Mouse (Mus musculus): Measurements from ENCODE around the gene Aif1. TPM values are rescaled to one million over a fixed set of nuclear protein-coding genes. Genes with fewer than 3 reads are reported as not detected.
A peak's percentile ranks its signal among the peaks of the same experiment; 100 is the strongest.

Gene Aif1
- total and polyA plus RNA-seq, 3 experiments, result 7.0 to 14.7 (median 14.1) TPM

DNA sequence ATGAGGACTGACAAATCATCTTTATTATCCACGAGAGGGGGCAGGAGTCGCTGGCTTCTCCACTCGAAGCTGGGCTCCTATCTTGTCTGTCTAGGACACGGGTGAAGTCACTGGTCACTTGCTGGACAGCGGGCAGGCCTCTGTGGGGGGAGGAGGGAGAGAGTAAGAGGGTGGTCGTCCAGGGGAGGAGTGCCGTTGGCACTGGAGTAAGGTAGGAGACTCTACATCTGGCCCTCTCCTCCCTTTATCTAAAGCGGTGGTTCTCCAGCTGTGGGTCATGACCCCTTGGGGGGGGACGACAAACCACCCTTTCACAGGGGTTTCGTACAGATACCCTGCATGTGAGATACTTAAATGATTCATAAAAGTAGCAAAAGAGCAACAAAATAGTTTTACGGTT lies 46.9 kb downstream of the Aif1 start:
- no peak overlapping the region for H3K27ac ChIP-seq (ENCODE audit: insufficient read depth, low read depth)
- H3K36me3 ChIP-seq (replicated peaks in 1 of 2; ENCODE audit: control insufficient read depth in 1 of 2, insufficient read depth in 1 of 2, low read length in 1 of 2), result peaks cover 20 to 48% of the 10 kb centered on the region in 2 experiments
- TF ChIP-seq POLR2A (IDR thresholded peaks at IDR 0.05; ENCODE audit: low read depth, low read length) (no peak), CHD1 (IDR thresholded peaks at IDR 0.05; ENCODE audit: low read depth, low read length) (no peak), JUN (IDR thresholded peaks at IDR 0.05; ENCODE audit: insufficient read depth, low read depth, low read length) (no peak)
- no peak overlapping the region for H3K4me3 ChIP-seq (replicated peaks in 1 of 3; ENCODE audit: low read depth in 2 of 3, low read length in 2 of 3, poor library complexity in 1 of 3)
- no peak for DNase-seq (ENCODE audit: extremely low read depth)
- in situ Hi-C loops (cut with MboI; ENCODE audit: low pct_ligation_motif_present, low pct_unique_long_range_greater_than_20kb, low sequenced_read_pairs), result no loop called here
- H3K9me3 ChIP-seq (replicated peaks; ENCODE audit: low read length), result no peaks in the 10 kb centered on the region
- dilution Hi-C loops (cut with MboI; ENCODE audit: extremely low pct_ligation_motif_present, extremely low pct_unique_long_range_greater_than_20kb, low sequenced_read_pairs), result no loop called here
- no peaks in the 10 kb centered on the region for H3K27me3 ChIP-seq (replicated peaks)
- H3K4me2 ChIP-seq (ENCODE audit: insufficient read depth, low read depth, poor library complexity, severe bottlenecking), result no peak overlapping the region
- H3K9ac ChIP-seq (ENCODE audit: insufficient read depth, low read depth), result no peak overlapping the region
- peaks cover 16% of the 10 kb centered on the region for H3K79me2 ChIP-seq (replicated peaks; ENCODE audit: control insufficient read depth, extremely low read depth, insufficient read depth, poor library complexity, severe bottlenecking)
- H3K4me1 ChIP-seq (ENCODE audit: control insufficient read depth in 1 of 2, insufficient read depth in 2 of 2), result peaks cover 5 to 31% of the 10 kb centered on the region in 2 experiments

DNA sequence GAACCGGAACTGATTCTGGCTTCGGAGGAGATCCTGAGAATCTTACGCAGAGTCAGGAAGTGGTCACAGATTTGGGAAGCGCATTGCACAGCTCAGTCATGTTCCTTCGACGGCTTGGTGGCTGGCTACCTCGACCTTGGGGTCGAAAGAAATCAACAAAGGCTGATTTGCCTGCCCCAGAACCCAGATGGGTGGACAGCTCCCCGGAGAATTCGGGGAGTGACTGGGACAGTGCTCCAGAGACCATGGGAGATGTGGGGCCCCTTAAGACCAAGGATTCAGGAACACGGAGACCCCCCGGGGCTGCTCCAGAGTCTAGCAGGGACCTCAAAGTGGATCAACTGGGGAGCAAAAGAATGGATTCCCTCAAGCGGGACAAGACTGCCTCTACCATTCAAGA lies 48.9 kb downstream of the Aif1 start:
- peak overlapping the region; percentile 95 for H3K9ac ChIP-seq (ENCODE audit: insufficient read depth, low read depth)
- H3K36me3 ChIP-seq (replicated peaks in 1 of 2; ENCODE audit: control insufficient read depth in 1 of 2, insufficient read depth in 1 of 2, low read length in 1 of 2), result peaks cover 29 to 60% of the 10 kb centered on the region in 2 experiments
- peak overlapping the region; percentile 72 for H3K4me2 ChIP-seq (ENCODE audit: insufficient read depth, low read depth, poor library complexity, severe bottlenecking)
- in situ Hi-C loops (cut with MboI; ENCODE audit: low pct_ligation_motif_present, low pct_unique_long_range_greater_than_20kb, low sequenced_read_pairs), result no loop called here
- peak overlapping the region; percentile 57; the same call in 1 of the 2 replicates for H3K27ac ChIP-seq (ENCODE audit: insufficient read depth, low read depth)
- no peaks in the 10 kb centered on the region for H3K9me3 ChIP-seq (replicated peaks; ENCODE audit: low read length)
- H3K79me2 ChIP-seq (replicated peaks; ENCODE audit: control insufficient read depth, extremely low read depth, insufficient read depth, poor library complexity, severe bottlenecking), result peaks cover 31% of the 10 kb centered on the region
- no peak for DNase-seq (ENCODE audit: extremely low read depth)
- dilution Hi-C loops (cut with MboI; ENCODE audit: extremely low pct_ligation_motif_present, extremely low pct_unique_long_range_greater_than_20kb, low sequenced_read_pairs), result no loop called here
- H3K27me3 ChIP-seq (replicated peaks), result no peaks in the 10 kb centered on the region
- peak overlapping the region; percentile 74 to 87 (median 86) for H3K4me3 ChIP-seq (replicated peaks in 1 of 3; ENCODE audit: low read depth in 2 of 3, low read length in 2 of 3, poor library complexity in 1 of 3)
- TF ChIP-seq RAD21 (IDR thresholded peaks at IDR 0.05; ENCODE audit: low read depth, low read length), result no peak
- TF ChIP-seq CHD2 (IDR thresholded peaks at IDR 0.05; ENCODE audit: low read length), result 0 out of 2 replicates have a peak, but pooled peaks have one; percentile 4
- TF ChIP-seq GABPA (IDR thresholded peaks at IDR 0.05; ENCODE audit: insufficient replicate concordance, low read depth, low read length), result no peak
- TF ChIP-seq IRF4 (IDR thresholded peaks at IDR 0.05; ENCODE audit: low read depth, low read length), result 0 out of 2 replicates have a peak, but pooled peaks have one; percentile 5
- TF ChIP-seq HCFC1 (IDR thresholded peaks at IDR 0.05; ENCODE audit: low read depth, low read length), result peak; percentile 39; the same call in 1 of the 2 replicates
- TF ChIP-seq JUN (IDR thresholded peaks at IDR 0.05; ENCODE audit: insufficient read depth, low read depth, low read length), result no peak
- TF ChIP-seq ELF1 (IDR thresholded peaks at IDR 0.05; ENCODE audit: low read depth, low read length), result peak; percentile 42; the same call in 1 of the 2 replicates
- no peak for TF ChIP-seq USF2 (conservative IDR thresholded peaks at IDR 0.05; ENCODE audit: low read depth, low read length)
- H3K4me1 ChIP-seq (ENCODE audit: control insufficient read depth in 1 of 2, insufficient read depth in 2 of 2), result peaks cover 5 to 43% of the 10 kb centered on the region in 2 experiments

DNA sequence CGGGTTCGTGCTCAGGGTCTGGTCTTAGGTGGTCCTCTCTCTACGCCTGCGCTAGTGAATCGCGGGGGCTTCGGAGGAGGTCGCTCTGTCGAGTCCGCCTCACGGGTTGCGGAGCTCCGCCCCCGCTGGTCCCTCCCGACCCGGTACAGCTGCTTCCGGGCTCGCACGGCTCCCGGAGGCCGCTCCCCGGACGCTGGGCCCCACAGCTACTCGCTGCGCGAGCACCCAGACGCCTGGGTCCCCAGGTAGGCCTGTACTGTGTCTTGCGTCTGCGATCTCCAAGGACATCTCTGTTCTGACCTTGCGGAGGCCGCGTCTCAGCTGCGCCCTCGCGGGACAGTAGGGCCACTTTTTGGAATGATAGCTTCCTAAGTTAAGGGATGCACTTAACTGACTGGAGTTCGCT lies 49.7 kb downstream of the Aif1 start, which contains the start of gene D17H6S53E:
D17H6S53E (plus strand) TSS at position 168 of the 406 bp plus-strand sequence.
- dilution Hi-C loops (cut with MboI; ENCODE audit: extremely low pct_ligation_motif_present, extremely low pct_unique_long_range_greater_than_20kb, low sequenced_read_pairs) (no loop called here), in situ Hi-C loops (cut with MboI; ENCODE audit: low pct_ligation_motif_present, low pct_unique_long_range_greater_than_20kb, low sequenced_read_pairs) (no loop called here)
- Histone ChIP-seq H3K79me2 (replicated peaks; ENCODE audit: control insufficient read depth, extremely low read depth, insufficient read depth, poor library complexity, severe bottlenecking) (peaks cover 37% of the 10 kb centered on the region), H3K4me3 (replicated peaks in 1 of 3; ENCODE audit: low read depth in 2 of 3, low read length in 2 of 3, poor library complexity in 1 of 3) (peak within 1 kb of the TSS; percentile 74 to 87 (median 86)), H3K27ac (ENCODE audit: insufficient read depth, low read depth) (peak within 1 kb of the TSS; percentile 57), H3K36me3 (replicated peaks in 1 of 2; ENCODE audit: control insufficient read depth in 1 of 2, insufficient read depth in 1 of 2, low read length in 1 of 2) (peaks cover 29 to 54% of the 10 kb centered on the region in 2 experiments), H3K27me3 (replicated peaks) (no peaks in the 10 kb centered on the region), H3K4me1 (ENCODE audit: control insufficient read depth in 1 of 2, insufficient read depth in 2 of 2) (peaks cover 5 to 43% of the 10 kb centered on the region in 2 experiments), H3K4me2 (ENCODE audit: insufficient read depth, low read depth, poor library complexity, severe bottlenecking) (peak within 1 kb of the TSS; percentile 81), H3K9ac (ENCODE audit: insufficient read depth, low read depth) (peak within 1 kb of the TSS; percentile 95), H3K9me3 (replicated peaks; ENCODE audit: low read length) (no peaks in the 10 kb centered on the region)
- peak; percentile 66 for DNase-seq (ENCODE audit: extremely low read depth)
- TF ChIP-seq UBTF (IDR thresholded peaks at IDR 0.05; ENCODE audit: low read depth, low read length) (peak; percentile 97), E2F4 (IDR thresholded peaks at IDR 0.05; ENCODE audit: insufficient replicate concordance, low read depth, low read length) (no peak), ELF1 (IDR thresholded peaks at IDR 0.05; ENCODE audit: low read depth, low read length) (peak; percentile 88), MAFK (IDR thresholded peaks at IDR 0.05; ENCODE audit: insufficient replicate concordance, low read length) (no peak), KAT2A (IDR thresholded peaks at IDR 0.05; ENCODE audit: insufficient replicate concordance, low read length) (0 out of 2 replicates have a peak, but pooled peaks have one; percentile 59), CTCF (conservative IDR thresholded peaks at IDR 0.05 in 1 of 2, IDR thresholded peaks at IDR 0.05 in 1 of 2; ENCODE audit: low read depth in 2 of 2, low read length in 2 of 2) (no peak), POLR2AphosphoS2 (IDR thresholded peaks at IDR 0.05; ENCODE audit: low read depth, low read length) (no peak; the same call in 1 of the 2 replicates), EP300 (IDR thresholded peaks at IDR 0.05; ENCODE audit: low read length) (no peak), CHD2 (IDR thresholded peaks at IDR 0.05; ENCODE audit: low read length) (0 out of 2 replicates have a peak, but pooled peaks have one; percentile 23), RAD21 (IDR thresholded peaks at IDR 0.05; ENCODE audit: low read depth, low read length) (no peak), ZKSCAN1 (IDR thresholded peaks at IDR 0.05; ENCODE audit: borderline replicate concordance, low read depth, low read length) (no peak), RCOR1 (conservative IDR thresholded peaks at IDR 0.05; ENCODE audit: low read depth, low read length) (no peak), BHLHE40 (IDR thresholded peaks at IDR 0.05; ENCODE audit: low read depth, low read length) (peak; percentile 44), TBP (conservative IDR thresholded peaks at IDR 0.05; ENCODE audit: low read depth, low read length) (peak; percentile 51; the same call in 1 of the 2 replicates), JUN (IDR thresholded peaks at IDR 0.05; ENCODE audit: insufficient read depth, low read depth, low read length) (no peak), IRF4 (IDR thresholded peaks at IDR 0.05; ENCODE audit: low read depth, low read length) (peak; percentile 52; the same call in 1 of the 2 replicates), ZMIZ1 (IDR thresholded peaks at IDR 0.05; ENCODE audit: low read depth, low read length) (peak; percentile 80), MAZ (IDR thresholded peaks at IDR 0.05; ENCODE audit: low read depth, low read length) (0 out of 2 replicates have a peak, but pooled peaks have one; percentile 8), HCFC1 (IDR thresholded peaks at IDR 0.05; ENCODE audit: low read depth, low read length) (peak; percentile 60; the same call in 1 of the 2 replicates)

All from CH12.LX (cell line).